Mouse (Mus musculus) heart, embryonic 13.5 days (tissue): ENCODE data around the gene Ppp6r3. TPM values are rescaled to one million over a fixed set of nuclear protein-coding genes. Genes with fewer than 3 reads are reported as not detected.

ENCODE experiments used
- ATAC-seq: fragments of 200-750 bp; cut with Nextera tagmentation; 2 replicates; pipeline ENCODE4 v1.8.0; 2017; ENCODE audit warnings: moderate TSS enrichment; ENCODE audit not compliant: insufficient number of reproducible peaks, low FRiP score, low TSS enrichment; ENCODE audit errors: extremely low read depth
- H3K27ac ChIP-seq: fragments of 300-500 bp; sonication (generic); replicated peaks from 2 replicates; pipeline ENCODE4 v1.5.1; 2015; ENCODE audit warnings: moderate library complexity, mild to moderate bottlenecking, inconsistent platforms
- H3K27me3 ChIP-seq: fragments of 300-500 bp; sonication (generic); replicated peaks from 2 replicates; pipeline ENCODE4 v1.6.1; 2015; ENCODE audit warnings: mild to moderate bottlenecking, inconsistent platforms
- H3K36me3 ChIP-seq: fragments of 300-500 bp; sonication (generic); 2 replicates; pipeline ENCODE4 v1.6.1; 2015; ENCODE audit warnings: mild to moderate bottlenecking, inconsistent platforms
- H3K4me1 ChIP-seq: fragments of 300-500 bp; sonication (generic); 2 replicates; pipeline ENCODE4 v1.6.1; 2015; ENCODE audit warnings: inconsistent platforms
- H3K4me2 ChIP-seq: fragments of 300-500 bp; sonication (generic); 2 replicates; pipeline ENCODE4 v1.6.1; 2015; ENCODE audit warnings: inconsistent platforms, mild to moderate bottlenecking, moderate library complexity
- H3K4me3 ChIP-seq: fragments of 300-500 bp; sonication (generic); 2 replicates; pipeline ENCODE4 v1.5.1; 2015; ENCODE audit warnings: moderate library complexity, mild to moderate bottlenecking, inconsistent platforms
- H3K9ac ChIP-seq: fragments of 300-500 bp; sonication (generic); 2 replicates; pipeline ENCODE4 v1.6.1; 2015; ENCODE audit warnings: inconsistent platforms, mild to moderate bottlenecking, moderate library complexity
- H3K9me3 ChIP-seq: fragments of 300-500 bp; sonication (generic); 2 replicates; pipeline ENCODE4 v1.6.1; 2016; ENCODE audit warnings: inconsistent platforms
- WGBS: fragments of 180-500 bp; shearing (Covaris S2); methylation state at CpG from one replicate; pipeline ENCODE4 v1.1.7; 2015; ENCODE audit warnings: mixed read lengths; 5-methylcytosine and 5-hydroxymethylcytosine counted together
- polyA plus RNA-seq: library from polyadenylated mRNA; unstranded; fragments of >200 nt; fragmentation: Nextera tagmentation; extraction: Ambion mirVana; gene quantifications from 2 replicates; pipeline ENCODE4 v1.2.1, GENCODE M21; 2015

Ppp6r3 gene
- polyA plus RNA-seq, 1 experiment from 2014 or later = 46.1 TPM

DNA sequence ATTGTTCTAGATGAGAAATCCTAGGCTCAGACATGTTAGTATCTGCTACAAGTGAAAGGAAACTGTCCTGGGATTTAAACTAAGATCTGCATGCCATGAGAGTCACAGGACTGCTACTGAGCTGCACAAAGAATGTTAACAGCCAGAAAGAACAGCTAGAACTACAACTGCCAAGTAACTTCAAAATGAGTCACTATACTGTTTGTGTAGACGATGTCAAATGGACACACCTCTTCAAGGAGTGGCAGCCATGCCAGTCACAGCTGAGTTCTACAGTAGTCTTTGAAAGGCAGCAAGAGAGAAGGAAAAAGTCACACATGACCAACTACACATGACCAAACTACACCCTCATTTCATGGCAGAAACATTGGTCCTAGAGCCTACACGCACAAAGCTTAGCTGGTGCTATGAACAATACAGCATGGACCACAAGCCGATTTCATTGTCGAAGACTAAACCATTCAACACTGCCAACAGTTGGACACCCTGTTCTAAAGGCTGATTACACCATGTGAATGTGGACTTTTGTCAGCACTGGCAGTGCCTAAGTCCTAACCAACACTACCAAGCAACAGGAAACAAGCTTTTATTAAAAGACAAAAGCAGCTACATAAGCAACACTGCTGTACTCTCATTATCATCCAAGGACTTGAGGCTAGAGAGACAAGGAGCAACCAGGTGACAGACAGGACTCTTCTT, 55.9 kb downstream of the Ppp6r3 start:
- Histone ChIP-seq H3K4me2 (no peak overlapping the region), H3K27ac (no peak overlapping the region), H3K36me3 (peaks cover 91% of the 10 kb centered on the region), H3K4me1 (0 out of 2 replicates have a peak, but pooled peaks cover 3% of the 10 kb centered on the region), H3K9me3 (no peaks in the 10 kb centered on the region), H3K27me3 (no peaks in the 10 kb centered on the region), H3K9ac (no peak overlapping the region), H3K4me3 (no peak overlapping the region)
- ATAC-seq = no peak
- WGBS = 85% methylated on average over 4 of the region's 4 CpGs

- Histone ChIP-seq H3K27me3 (no peaks in the 10 kb centered on the region), H3K4me2 (no peak overlapping the region), H3K36me3 (peaks cover 92% of the 10 kb centered on the region), H3K27ac (no peak overlapping the region), H3K4me1 (no peaks in the 10 kb centered on the region), H3K9me3 (no peaks in the 10 kb centered on the region), H3K9ac (no peak overlapping the region), H3K4me3 (no peak overlapping the region)
- ATAC-seq = no peak
- 89% methylated on average over 3 of the region's 3 CpGs for WGBS
Measured at GRCm38 (mm10) chr19:3497216-3497615, 78.3 kb downstream of the Ppp6r3 start.

GRCm38 (mm10) chr19:3489826-3490225, 85.7 kb downstream of the Ppp6r3 start:
- Histone ChIP-seq H3K4me3 (no peak overlapping the region), H3K27ac (no peak overlapping the region), H3K9ac (no peak overlapping the region), H3K4me1 (no peaks in the 10 kb centered on the region), H3K9me3 (no peaks in the 10 kb centered on the region), H3K36me3 (peaks cover 99% of the 10 kb centered on the region), H3K4me2 (no peak overlapping the region), H3K27me3 (no peaks in the 10 kb centered on the region)
- WGBS = 94% methylated on average over 4 of the region's 4 CpGs
- ATAC-seq = no peak

- Histone ChIP-seq H3K27me3 (no peaks in the 10 kb centered on the region), H3K9ac (no peak overlapping the region), H3K4me1 (no peaks in the 10 kb centered on the region), H3K4me2 (no peak overlapping the region), H3K36me3 (peaks cover 94% of the 10 kb centered on the region), H3K27ac (no peak overlapping the region), H3K9me3 (no peaks in the 10 kb centered on the region), H3K4me3 (no peak overlapping the region)
- 96% methylated on average over 7 of the region's 7 CpGs for WGBS
- no peak for ATAC-seq
Measured at GRCm38 (mm10) chr19:3482831-3483230, 92.7 kb downstream of the Ppp6r3 start.

GRCm38 (mm10) chr19:3480101-3480500, 95.4 kb downstream of the Ppp6r3 start:
- 79% methylated on average over 8 of the region's 8 CpGs for WGBS
- H3K9ac ChIP-seq = no peak overlapping the region
- H3K36me3 ChIP-seq = peaks cover 91% of the 10 kb centered on the region
- no peaks in the 10 kb centered on the region for H3K9me3 ChIP-seq
- no peak for ATAC-seq
- no peak overlapping the region for H3K4me2 ChIP-seq
- H3K27ac ChIP-seq = no peak overlapping the region
- peaks cover 13% of the 10 kb centered on the region for H3K4me1 ChIP-seq
- H3K27me3 ChIP-seq = no peaks in the 10 kb centered on the region
- no peak overlapping the region for H3K4me3 ChIP-seq

DNA sequence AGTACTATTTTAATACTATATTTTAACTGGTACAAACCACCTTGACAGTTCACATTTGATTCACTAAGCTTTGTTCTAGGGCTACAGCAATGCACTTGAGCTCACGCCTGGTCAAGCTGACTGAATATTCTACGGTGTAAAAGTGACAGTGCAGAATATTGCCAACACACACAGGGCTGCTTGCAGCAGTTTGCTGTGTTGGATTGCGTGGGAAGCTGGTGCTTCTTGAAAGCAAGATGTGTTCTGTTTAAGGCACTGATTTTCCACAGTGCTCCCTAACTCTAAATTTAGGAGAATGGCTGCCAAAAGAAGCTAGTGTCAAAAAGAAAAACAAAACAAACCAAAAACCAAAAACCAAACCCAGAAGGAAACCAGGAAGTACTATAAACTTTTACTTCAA, 98.6 kb downstream of the Ppp6r3 start:
- Histone ChIP-seq H3K36me3 (peaks cover 92% of the 10 kb centered on the region), H3K4me3 (no peak overlapping the region), H3K27ac (no peak overlapping the region), H3K27me3 (no peaks in the 10 kb centered on the region), H3K9ac (no peak overlapping the region), H3K4me1 (peaks cover 13% of the 10 kb centered on the region), H3K9me3 (no peaks in the 10 kb centered on the region), H3K4me2 (no peak overlapping the region)
- ATAC-seq = no peak
- WGBS = 91% methylated on average over 3 of the region's 3 CpGs

DNA sequence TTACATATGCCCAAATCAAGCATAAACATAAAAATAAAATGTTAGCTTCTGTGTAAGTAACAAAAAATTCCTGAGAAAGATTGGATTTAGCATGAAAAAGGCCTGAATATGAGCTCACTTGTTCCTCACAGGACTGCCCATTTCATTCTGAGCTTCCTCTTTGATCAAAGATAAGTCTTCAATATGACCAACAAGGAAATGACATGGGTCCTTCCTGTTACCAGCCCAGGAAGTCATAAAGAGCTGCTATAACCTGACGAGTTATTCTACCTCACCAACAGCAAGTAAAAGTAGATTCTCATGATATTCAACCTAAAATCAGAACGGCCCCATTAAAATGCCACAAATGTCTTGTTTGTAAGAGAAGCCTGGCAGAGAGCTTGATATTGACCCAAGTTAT, 104.3 kb downstream of the Ppp6r3 start:
- Histone ChIP-seq H3K9ac (no peak overlapping the region), H3K4me3 (no peak overlapping the region), H3K27me3 (no peaks in the 10 kb centered on the region), H3K4me2 (no peak overlapping the region), H3K36me3 (peaks cover 96% of the 10 kb centered on the region), H3K27ac (no peak overlapping the region), H3K9me3 (no peaks in the 10 kb centered on the region; the same call in 1 of the 2 replicates), H3K4me1 (peaks cover 4% of the 10 kb centered on the region)
- ATAC-seq = no peak
- WGBS = 78% methylated on average over 2 of the region's 2 CpGs

GRCm38 (mm10) chr19:3467574-3467973, 108.0 kb downstream of the Ppp6r3 start:
- H3K36me3 ChIP-seq = peaks cover 100% of the 10 kb centered on the region
- H3K9me3 ChIP-seq = no peaks in the 10 kb centered on the region; the same call in 1 of the 2 replicates
- WGBS = 92% methylated on average over 7 of the region's 7 CpGs
- no peak overlapping the region for H3K27ac ChIP-seq
- ATAC-seq = no peak
- no peak overlapping the region for H3K4me2 ChIP-seq
- no peak overlapping the region for H3K9ac ChIP-seq
- no peaks in the 10 kb centered on the region for H3K27me3 ChIP-seq
- H3K4me1 ChIP-seq = no peaks in the 10 kb centered on the region
- H3K4me3 ChIP-seq = no peak overlapping the region

DNA sequence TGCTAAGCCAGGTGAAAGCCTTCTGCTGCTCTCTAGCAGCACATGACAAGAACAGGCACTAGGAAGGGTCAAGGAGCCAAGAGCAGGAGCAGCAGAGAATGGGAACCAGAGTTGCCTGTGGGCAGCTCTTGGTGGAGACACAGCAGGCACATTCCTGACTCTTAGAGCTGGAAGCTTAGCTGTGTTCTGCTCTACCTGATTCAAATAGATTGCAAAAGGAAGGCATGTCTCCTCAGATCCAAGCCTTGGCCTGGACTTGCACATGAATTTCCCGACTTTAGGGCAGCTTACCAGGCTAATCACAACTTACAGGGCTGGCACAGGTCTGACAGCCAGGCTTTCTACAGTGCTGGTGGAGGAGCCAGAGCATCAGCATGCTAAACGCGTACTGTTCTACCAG, 115.6 kb downstream of the Ppp6r3 start:
- Histone ChIP-seq H3K9ac (no peak overlapping the region), H3K27me3 (no peaks in the 10 kb centered on the region), H3K9me3 (no peaks in the 10 kb centered on the region), H3K4me3 (no peak overlapping the region), H3K4me2 (no peak overlapping the region), H3K4me1 (no peaks in the 10 kb centered on the region), H3K36me3 (peaks cover 100% of the 10 kb centered on the region), H3K27ac (no peak overlapping the region)
- ATAC-seq = no peak
- 90% methylated on average over 3 of the region's 3 CpGs for WGBS

DNA sequence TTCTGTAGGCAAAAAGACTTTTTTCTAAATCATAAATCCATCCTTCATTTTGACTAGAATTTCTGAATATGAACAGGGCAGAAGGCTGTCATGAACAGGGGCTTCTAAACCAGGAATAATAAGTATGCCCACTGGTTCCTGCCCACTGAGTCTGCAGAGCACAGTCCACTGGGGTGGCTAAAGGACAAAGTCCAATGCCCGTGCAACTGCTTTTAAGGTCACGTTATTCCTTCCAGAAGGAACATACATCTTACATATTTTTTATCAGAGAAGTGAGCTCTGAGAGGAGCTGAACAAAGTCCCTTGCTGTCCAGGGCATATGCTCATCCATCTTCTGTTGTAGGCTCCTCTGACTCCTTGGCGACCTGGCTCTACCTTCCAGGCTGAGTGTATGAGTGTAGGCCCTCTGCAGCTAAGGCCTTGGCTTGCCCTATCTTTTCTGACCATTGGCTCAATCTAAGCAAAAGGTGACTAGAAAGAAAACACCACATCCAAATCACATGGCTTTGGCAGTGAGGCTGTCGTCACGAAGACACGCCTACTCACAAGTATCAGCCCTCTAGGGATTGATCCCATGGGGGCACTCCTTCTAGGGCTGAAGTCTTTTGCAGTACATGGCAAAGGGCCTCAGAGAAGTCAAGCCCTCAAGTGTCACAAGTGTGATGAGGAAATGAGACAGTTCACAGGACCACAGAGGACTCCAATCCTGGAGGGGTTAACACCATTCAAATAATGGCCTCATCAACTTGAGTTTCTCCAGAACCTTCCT, 117.0 kb downstream of the Ppp6r3 start:
- Histone ChIP-seq H3K4me2 (no peak overlapping the region), H3K27me3 (no peaks in the 10 kb centered on the region), H3K4me1 (no peaks in the 10 kb centered on the region), H3K9ac (no peak overlapping the region), H3K4me3 (no peak overlapping the region), H3K27ac (no peak overlapping the region), H3K36me3 (peaks cover 100% of the 10 kb centered on the region), H3K9me3 (no peaks in the 10 kb centered on the region)
- no peak for ATAC-seq
- WGBS = 89% methylated on average over 6 of the region's 6 CpGs

GRCm38 (mm10) chr19:3457700-3458099, 117.8 kb downstream of the Ppp6r3 start:
- H3K36me3 ChIP-seq = peaks cover 100% of the 10 kb centered on the region
- H3K4me1 ChIP-seq = no peaks in the 10 kb centered on the region
- H3K9me3 ChIP-seq = no peaks in the 10 kb centered on the region
- H3K27me3 ChIP-seq = no peaks in the 10 kb centered on the region
- no peak overlapping the region for H3K9ac ChIP-seq
- no peak overlapping the region for H3K4me3 ChIP-seq
- H3K4me2 ChIP-seq = no peak overlapping the region
- 92% methylated on average over 4 of the region's 4 CpGs for WGBS
- no peak overlapping the region for H3K27ac ChIP-seq
- ATAC-seq = no peak

GRCm38 (mm10) chr19:3451649-3452048, 123.9 kb downstream of the Ppp6r3 start:
- peaks cover 9% of the 10 kb centered on the region for H3K4me1 ChIP-seq
- H3K4me3 ChIP-seq = no peak overlapping the region
- H3K9me3 ChIP-seq = no peaks in the 10 kb centered on the region
- no peak overlapping the region for H3K9ac ChIP-seq
- no peak overlapping the region for H3K4me2 ChIP-seq
- H3K27ac ChIP-seq = no peak overlapping the region
- H3K36me3 ChIP-seq = peaks cover 39% of the 10 kb centered on the region
- no peak for ATAC-seq
- 48% methylated on average over 6 of the region's 6 CpGs for WGBS
- H3K27me3 ChIP-seq = no peaks in the 10 kb centered on the region
